Mouse (Mus musculus) right cerebral cortex, postnatal 36 days (tissue): ENCODE results near the gene Zfp605.
"Not testable (repeated sequence)": the region's sequence is repeated elsewhere in the genome, so short reads cannot be mapped to it uniquely, and the experiment has no call there.

Source experiments
- DNase-seq, 2 experiments: peaks; one replicate each; pipeline ENCODE4 v3.0.0; 2022; ENCODE audit warnings: low spot score in 2 of 2, mixed read lengths in 1 of 2

Zfp605 gene

DNA sequence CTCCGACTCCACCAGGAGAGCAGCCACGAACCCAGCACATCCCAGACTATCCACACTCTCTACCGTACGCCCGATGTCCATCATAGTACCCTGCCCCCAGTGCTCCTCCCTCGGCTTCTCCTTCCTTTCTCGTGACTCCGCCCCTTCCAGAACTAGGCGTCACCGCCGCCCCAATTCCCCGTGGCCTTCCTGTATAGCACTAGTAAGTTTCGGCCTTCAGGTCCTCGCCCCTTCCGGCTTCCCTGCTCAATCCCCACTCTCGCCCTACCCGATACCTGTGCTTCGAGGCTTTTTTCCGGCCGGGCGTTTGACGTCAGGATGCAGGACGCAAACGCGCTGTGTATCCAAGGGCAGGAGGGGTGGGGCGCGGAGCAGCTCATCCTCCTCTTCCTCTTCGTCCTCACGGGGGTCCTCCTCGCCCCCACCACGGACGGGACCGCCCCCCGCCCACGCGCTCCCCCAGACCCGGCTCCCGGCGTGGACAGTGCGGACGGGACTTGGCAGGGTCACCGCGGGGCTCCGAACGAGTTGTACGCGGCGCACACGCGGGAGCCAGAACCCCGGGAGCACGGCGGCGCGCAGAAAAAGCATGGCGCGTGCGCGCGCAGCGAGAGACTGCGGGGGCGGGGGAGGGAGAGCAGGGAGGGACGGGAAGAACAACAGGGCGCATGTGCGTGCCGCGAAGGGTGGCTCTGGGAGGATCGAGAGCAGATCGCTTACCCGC, 2.1 kb upstream of the Zfp605 start, which contains the start of gene Gtpbp6:
Gtpbp6 (minus strand) TSS at position 617 of the 724 bp plus-strand sequence.
- peak; percentile 93 to 96 for DNase-seq

- DNase-seq = no peak
These were observed 1.6 kb upstream of the Zfp605 start for GRCm38 (mm10) chr5:110108305-110108628.

- DNase-seq = not testable (repeated sequence)
These were observed 12.5 kb downstream of the Zfp605 start for GRCm38 (mm10) chr5:110122380-110122779.

- peak; percentile 99 for DNase-seq
These were observed 25.6 kb downstream of the Zfp605 start, which contains the start of gene Chfr for GRCm38 (mm10) chr5:110135293-110136086. Gene Chfr, plus strand, starts transcription at chr5:110135842.

DNA sequence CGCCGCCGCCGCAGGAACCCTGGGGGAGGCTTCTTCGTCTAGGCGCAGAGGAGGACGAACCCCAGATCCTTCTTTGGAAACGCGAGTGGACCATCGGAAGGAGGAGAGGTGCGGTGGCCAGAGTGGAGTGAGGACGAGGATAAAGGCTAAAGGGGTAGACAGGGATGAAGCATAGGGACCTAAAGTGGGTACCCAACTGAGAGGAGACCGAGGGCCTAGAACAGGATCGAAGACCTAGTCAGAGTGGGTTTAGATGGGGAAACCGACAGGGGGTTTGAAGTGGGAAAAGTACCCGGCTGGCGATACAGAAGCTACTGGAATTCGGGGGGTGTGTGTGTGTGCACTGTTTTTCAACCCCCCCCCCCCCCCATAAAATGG, 26.2 kb downstream of the Zfp605 start:
- no peak for DNase-seq

- DNase-seq = no peak
These were observed 27.9 kb downstream of the Zfp605 start for GRCm38 (mm10) chr5:110137816-110138215.

GRCm38 (mm10) chr5:110139325-110139724, 29.4 kb downstream of the Zfp605 start:
- DNase-seq = no peak

DNA sequence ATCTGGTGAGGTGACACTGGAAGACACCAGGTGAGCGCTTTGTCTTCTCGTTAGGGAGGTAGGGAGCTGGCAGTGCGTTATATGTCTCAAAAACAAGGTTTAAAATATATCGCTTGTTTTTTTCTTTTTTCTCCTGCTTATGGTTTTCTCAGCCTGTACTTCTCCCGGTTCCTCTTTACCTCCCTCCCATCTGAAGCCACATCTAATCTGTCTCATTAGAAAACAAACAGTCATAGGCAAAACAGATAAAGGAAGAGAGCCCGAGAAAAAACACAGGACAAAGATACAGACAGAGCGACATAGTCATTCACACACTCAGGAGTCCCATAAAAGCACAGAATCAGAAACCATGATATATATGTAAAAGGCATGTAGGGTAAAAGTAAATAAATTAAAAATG, 30.5 kb downstream of the Zfp605 start:
- DNase-seq = no peak

GRCm38 (mm10) chr5:110142309-110142708, 32.4 kb downstream of the Zfp605 start:
- no peak for DNase-seq

GRCm38 (mm10) chr5:110143007-110143406, 33.1 kb downstream of the Zfp605 start:
- DNase-seq = no peak

GRCm38 (mm10) chr5:110169374-110169773, 59.5 kb downstream of the Zfp605 start:
- no peak for DNase-seq

- peak; percentile 89 for DNase-seq
These were observed 66.6 kb downstream of the Zfp605 start, which contains the start of gene Golga3 for GRCm38 (mm10) chr5:110176362-110177020. Gene Golga3, plus strand, starts transcription at chr5:110176701.

DNA sequence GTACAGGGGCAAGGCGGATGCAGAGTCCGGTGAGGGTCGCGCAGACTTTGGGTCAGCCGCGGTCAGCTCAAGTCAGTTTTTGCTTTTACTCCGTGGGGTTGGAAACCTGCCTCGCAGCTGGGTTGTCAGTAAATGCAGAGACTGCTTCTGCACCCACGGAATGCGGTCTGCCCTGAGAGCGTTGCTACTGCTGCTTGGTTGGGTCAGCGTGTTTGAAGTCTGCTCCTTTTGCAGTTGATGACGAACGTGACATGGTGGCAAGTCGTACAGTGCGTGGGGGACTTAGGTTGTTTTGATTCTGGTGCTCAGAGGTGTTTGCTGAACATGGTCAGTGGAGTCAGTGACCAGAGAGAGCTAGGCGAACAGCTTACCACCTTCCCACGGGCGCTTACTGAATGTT, 67.1 kb downstream of the Zfp605 start:
- DNase-seq = no peak

DNA sequence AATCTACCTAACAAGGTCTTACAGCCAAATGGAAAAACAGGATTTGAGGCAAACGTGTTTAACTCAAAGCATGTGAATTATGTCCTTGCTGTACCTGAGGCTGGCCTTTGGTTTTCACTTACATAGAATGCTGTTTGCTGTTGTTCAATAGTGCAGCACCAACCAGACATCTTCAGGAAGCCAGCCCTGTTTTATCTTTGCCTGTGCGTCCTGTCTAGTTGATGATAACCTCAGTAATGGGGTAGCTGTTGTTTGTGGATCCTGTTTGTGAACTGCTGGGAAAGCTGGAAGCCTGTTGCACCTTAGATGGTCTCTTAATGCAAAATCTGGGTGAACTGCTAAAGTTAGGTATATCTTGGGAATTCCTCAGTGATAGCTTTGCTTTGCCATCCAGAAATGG, 68.7 kb downstream of the Zfp605 start:
- no peak for DNase-seq
